Mouse (Mus musculus): ENCODE results near the gene Stmn1. TPM values are rescaled to one million over a fixed set of nuclear protein-coding genes. Genes with fewer than 3 reads are reported as not detected.
A peak's percentile ranks its signal among the peaks of the same experiment; 100 is the strongest.

Stmn1 gene
- polyA plus RNA-seq, 1 experiment from 2014 or later, result 1,835 TPM

GRCm38 (mm10) chr4:134505966-134506594 is 38.0 kb downstream of the Stmn1 start:
- no peak overlapping the region for H3K27ac ChIP-seq
- no peak for ATAC-seq (ENCODE audit: borderline replicate concordance, extremely low read depth, low FRiP score, low TSS enrichment)
- no peak overlapping the region for H3K9ac ChIP-seq
- H3K4me2 ChIP-seq, result no peak overlapping the region
- H3K4me3 ChIP-seq, result no peak overlapping the region
- peaks cover under 1% of the 10 kb centered on the region; the same call in 1 of the 2 replicates for H3K4me1 ChIP-seq
- H3K27me3 ChIP-seq, result no peaks in the 10 kb centered on the region
- 63% methylated on average over 3 of the region's 4 CpGs for WGBS
- H3K36me3 ChIP-seq, result no peaks in the 10 kb centered on the region
- no peaks in the 10 kb centered on the region for H3K9me3 ChIP-seq

- 82% methylated on average over 19 of the region's 19 CpGs for WGBS
- H3K9me3 ChIP-seq, result no peaks in the 10 kb centered on the region
- ATAC-seq (ENCODE audit: borderline replicate concordance, extremely low read depth, low FRiP score, low TSS enrichment), result no peak
- no peak overlapping the region for H3K9ac ChIP-seq
- H3K27ac ChIP-seq, result no peak overlapping the region
- no peak overlapping the region for H3K4me2 ChIP-seq
- no peaks in the 10 kb centered on the region for H3K36me3 ChIP-seq
- no peak overlapping the region for H3K4me3 ChIP-seq
- peaks cover 7% of the 10 kb centered on the region for H3K4me1 ChIP-seq
- no peaks in the 10 kb centered on the region for H3K27me3 ChIP-seq
These were observed 38.6 kb downstream of the Stmn1 start for GRCm38 (mm10) chr4:134506713-134507112.

- Histone ChIP-seq H3K4me3 (peak overlapping the region; percentile 89; the same call in 1 of the 2 replicates), H3K9me3 (no peaks in the 10 kb centered on the region), H3K27ac (no peak overlapping the region), H3K27me3 (no peaks in the 10 kb centered on the region), H3K36me3 (no peaks in the 10 kb centered on the region), H3K9ac (no peak overlapping the region), H3K4me1 (peaks cover 37% of the 10 kb centered on the region), H3K4me2 (peak overlapping the region; percentile 96)
- no peak for ATAC-seq (ENCODE audit: borderline replicate concordance, extremely low read depth, low FRiP score, low TSS enrichment)
- WGBS, result 78% methylated on average over 4 of the region's 4 CpGs
These were observed 42.3 kb downstream of the Stmn1 start for GRCm38 (mm10) chr4:134510396-134510795.

GRCm38 (mm10) chr4:134510845-134511411 is 42.8 kb downstream of the Stmn1 start, which contains the start of gene Aunip:
Aunip (plus strand) TSS chr4:134510999.
- H3K4me1 ChIP-seq, result peaks cover 41% of the 10 kb centered on the region
- peak within 1 kb of the TSS; percentile 89 for H3K4me3 ChIP-seq
- H3K27ac ChIP-seq, result peak within 1 kb of the TSS; percentile 76
- peak; percentile 91 for ATAC-seq (ENCODE audit: borderline replicate concordance, extremely low read depth, low FRiP score, low TSS enrichment)
- no peaks in the 10 kb centered on the region for H3K27me3 ChIP-seq
- WGBS, result under 1% methylated on average over 42 of the region's 42 CpGs
- peak within 1 kb of the TSS; percentile 76 for H3K9ac ChIP-seq
- H3K9me3 ChIP-seq, result no peaks in the 10 kb centered on the region
- H3K4me2 ChIP-seq, result peak within 1 kb of the TSS; percentile 96
- H3K36me3 ChIP-seq, result no peaks in the 10 kb centered on the region

GRCm38 (mm10) chr4:134511730-134512129 is 43.6 kb downstream of the Stmn1 start:
- no peaks in the 10 kb centered on the region for H3K36me3 ChIP-seq
- H3K4me3 ChIP-seq, result peak overlapping the region; percentile 89
- peak overlapping the region; percentile 76 for H3K9ac ChIP-seq
- peaks cover 46% of the 10 kb centered on the region for H3K4me1 ChIP-seq
- WGBS, result 50% methylated on average over 6 of the region's 6 CpGs
- H3K27me3 ChIP-seq, result no peaks in the 10 kb centered on the region
- no peak for ATAC-seq (ENCODE audit: borderline replicate concordance, extremely low read depth, low FRiP score, low TSS enrichment)
- peak overlapping the region; percentile 96 for H3K4me2 ChIP-seq
- no peaks in the 10 kb centered on the region for H3K9me3 ChIP-seq
- H3K27ac ChIP-seq, result no peak overlapping the region

- Histone ChIP-seq H3K9ac (peak overlapping the region; percentile 31; the same call in 1 of the 2 replicates), H3K9me3 (no peaks in the 10 kb centered on the region), H3K27me3 (no peaks in the 10 kb centered on the region), H3K36me3 (no peaks in the 10 kb centered on the region), H3K4me3 (peak overlapping the region; percentile 29), H3K27ac (no peak overlapping the region), H3K4me2 (peak overlapping the region; percentile 96), H3K4me1 (peaks cover 51% of the 10 kb centered on the region)
- 6% methylated on average over 15 of the region's 15 CpGs for WGBS
- ATAC-seq (ENCODE audit: borderline replicate concordance, extremely low read depth, low FRiP score, low TSS enrichment), result no peak; the same call in 1 of the 2 replicates
These were observed 44.7 kb downstream of the Stmn1 start for GRCm38 (mm10) chr4:134512798-134513197.

- Histone ChIP-seq H3K4me3 (no peak overlapping the region), H3K4me2 (no peak overlapping the region), H3K27me3 (no peaks in the 10 kb centered on the region), H3K9ac (no peak overlapping the region), H3K27ac (peak overlapping the region; percentile 41), H3K9me3 (no peaks in the 10 kb centered on the region), H3K36me3 (no peaks in the 10 kb centered on the region), H3K4me1 (peaks cover 51% of the 10 kb centered on the region)
- 73% methylated on average over 11 of the region's 11 CpGs for WGBS
- no peak for ATAC-seq (ENCODE audit: borderline replicate concordance, extremely low read depth, low FRiP score, low TSS enrichment)
These were observed 46.3 kb downstream of the Stmn1 start for GRCm38 (mm10) chr4:134514309-134514930.

GRCm38 (mm10) chr4:134515614-134516013 is 47.5 kb downstream of the Stmn1 start:
- Histone ChIP-seq H3K9ac (no peak overlapping the region), H3K4me1 (peaks cover 51% of the 10 kb centered on the region), H3K4me2 (no peak overlapping the region), H3K27me3 (no peaks in the 10 kb centered on the region), H3K36me3 (no peaks in the 10 kb centered on the region), H3K4me3 (no peak overlapping the region), H3K9me3 (no peaks in the 10 kb centered on the region), H3K27ac (no peak overlapping the region)
- 57% methylated on average over 7 of the region's 7 CpGs for WGBS
- no peak for ATAC-seq (ENCODE audit: borderline replicate concordance, extremely low read depth, low FRiP score, low TSS enrichment)

GRCm38 (mm10) chr4:134516981-134517380 is 48.9 kb downstream of the Stmn1 start:
- H3K27ac ChIP-seq, result peak overlapping the region; percentile 33; the same call in 1 of the 2 replicates
- peaks cover 9% of the 10 kb centered on the region; the same call in 1 of the 2 replicates for H3K36me3 ChIP-seq
- no peak overlapping the region for H3K4me2 ChIP-seq
- no peak overlapping the region for H3K4me3 ChIP-seq
- ATAC-seq (ENCODE audit: borderline replicate concordance, extremely low read depth, low FRiP score, low TSS enrichment), result no peak
- no peaks in the 10 kb centered on the region for H3K9me3 ChIP-seq
- H3K4me1 ChIP-seq, result peaks cover 42% of the 10 kb centered on the region
- no peaks in the 10 kb centered on the region for H3K27me3 ChIP-seq
- H3K9ac ChIP-seq, result no peak overlapping the region
- WGBS, result 66% methylated on average over 8 of the region's 8 CpGs

GRCm38 (mm10) chr4:134517719-134518118 is 49.6 kb downstream of the Stmn1 start:
- Histone ChIP-seq H3K36me3 (peaks cover 11% of the 10 kb centered on the region; the same call in 1 of the 2 replicates), H3K4me2 (no peak overlapping the region), H3K27me3 (no peaks in the 10 kb centered on the region), H3K27ac (no peak overlapping the region), H3K4me1 (peaks cover 34% of the 10 kb centered on the region), H3K9ac (no peak overlapping the region), H3K9me3 (no peaks in the 10 kb centered on the region), H3K4me3 (no peak overlapping the region)
- ATAC-seq (ENCODE audit: borderline replicate concordance, extremely low read depth, low FRiP score, low TSS enrichment), result no peak
- 84% methylated on average over 10 of the region's 10 CpGs for WGBS

GRCm38 (mm10) chr4:134518541-134518940 is 50.4 kb downstream of the Stmn1 start:
- peaks cover 29% of the 10 kb centered on the region for H3K4me1 ChIP-seq

GRCm38 (mm10) chr4:134519281-134519680 is 51.2 kb downstream of the Stmn1 start:
- no peak overlapping the region for H3K9ac ChIP-seq
- no peak overlapping the region for H3K4me2 ChIP-seq
- peaks cover 25% of the 10 kb centered on the region for H3K36me3 ChIP-seq
- no peak for ATAC-seq (ENCODE audit: borderline replicate concordance, extremely low read depth, low FRiP score, low TSS enrichment)
- H3K27ac ChIP-seq, result no peak overlapping the region
- no peaks in the 10 kb centered on the region for H3K27me3 ChIP-seq
- no peaks in the 10 kb centered on the region for H3K9me3 ChIP-seq
- H3K4me1 ChIP-seq, result peaks cover 21% of the 10 kb centered on the region
- H3K4me3 ChIP-seq, result no peak overlapping the region

More at GRCm38 (mm10) chr4:134518541-134518940, 50.4 kb downstream of the Stmn1 start:
- 87% methylated on average over 4 of the region's 4 CpGs for WGBS
- no peak for ATAC-seq (ENCODE audit: borderline replicate concordance, extremely low read depth, low FRiP score, low TSS enrichment)
- H3K27me3 ChIP-seq, result no peaks in the 10 kb centered on the region
- no peak overlapping the region for H3K4me3 ChIP-seq
- H3K4me2 ChIP-seq, result no peak overlapping the region
- no peak overlapping the region for H3K27ac ChIP-seq
- no peaks in the 10 kb centered on the region for H3K9me3 ChIP-seq
- peaks cover 19% of the 10 kb centered on the region for H3K36me3 ChIP-seq
- no peak overlapping the region for H3K9ac ChIP-seq
